In genomic region chr12:100696621-100697020, GRCm38 (mm10) we compare ENCODE assay signal across 16 mouse cellular contexts. TPM values are rescaled to one million over a fixed set of nuclear protein-coding genes. Genes with fewer than 3 reads are reported as not detected.
DNase-seq lines count a peak whose midpoint lies in the region; ATAC-seq and TF ChIP-seq lines count a peak whose summit lies in the region.
"Had no signal": no experiment of that assay in that cellular context is flagged by ENCODE, and none has a peak within 500 bp of the region (broad histone marks: within the 10 kb centered on the region; RNA-seq: fewer than 3 reads in every experiment).

No protein-coding gene starts in this region.

- H3K4me1 ChIP-seq in G1E (ENCODE audit: insufficient read depth, low read depth, low read length), result peaks cover 49% of the 10 kb centered on the region
- no peaks in the 10 kb centered on the region for H3K4me1 ChIP-seq in lung, postnatal 0 days (ENCODE audit: insufficient read depth, low read depth, low read length)
- H3K4me1 ChIP-seq: liver, embryonic 12.5 days had no signal

- no peak overlapping the region; the same call in 1 of the 2 replicates for H3K4me3 ChIP-seq in G1E (ENCODE audit: low read depth, low read length)
- H3K4me3 ChIP-seq in lung, postnatal 0 days (ENCODE audit: low read depth, low read length), result no peak overlapping the region
- H3K4me3 ChIP-seq: heart, adult 2 months; liver, embryonic 12.5 days had no signal

- H3K9me3 ChIP-seq in G1E (replicated peaks), result no peaks in the 10 kb centered on the region
- no peaks in the 10 kb centered on the region for H3K9me3 ChIP-seq in lung, postnatal 0 days (ENCODE audit: low read length)
- H3K9me3 ChIP-seq: liver, embryonic 12.5 days had no signal

- TF ChIP-seq EP300 in lung, postnatal 0 days (IDR thresholded peaks at IDR 0.05), result no peak

- TF ChIP-seq CTCF in G1E (IDR thresholded peaks at IDR 0.05; ENCODE audit: low read depth, low read length), result no peak
- TF ChIP-seq CTCF in lung, postnatal 0 days (IDR thresholded peaks at IDR 0.05), result no peak

- DNase-seq in layer of hippocampus, adult 11-12 months (ENCODE audit: low spot score), result peak; percentile 17
- DNase-seq in layer of hippocampus, postnatal 36 days, result no peak
- peak; percentile 33 for DNase-seq in G1E (ENCODE audit: low spot score)
- peak; percentile 95 for DNase-seq in brain, adult 2 months (ENCODE audit: low read depth, low spot score)
- peak; percentile 66 to 78 for DNase-seq in cerebellum, postnatal 14 days
- no peak for DNase-seq in frontal cortex, adult 2 months (ENCODE audit: extremely low spot score in 1 of 2, low spot score in 1 of 2)
- DNase-seq in lung, postnatal 0 days (ENCODE audit: low spot score), result no peak
- DNase-seq in adipocyte (ENCODE audit: low spot score), result no peak
- DNase-seq: adrenal gland, adult 2 months; heart, adult 2 months; heart, postnatal 36 days; kidney, adult 18-20 months; kidney, postnatal 36 days; thymus, adult 18-20 months had no signal

- WGBS in lung, postnatal 0 days, result 36% methylated on average over 4 of the region's 4 CpGs

- H3K27ac ChIP-seq in lung, postnatal 0 days (ENCODE audit: low read length), result no peak overlapping the region
- H3K27ac ChIP-seq: heart, adult 2 months; liver, embryonic 12.5 days had no signal

- peaks cover 31% of the 10 kb centered on the region for H3K36me3 ChIP-seq in G1E (replicated peaks)
- no peaks in the 10 kb centered on the region for H3K36me3 ChIP-seq in lung, postnatal 0 days (ENCODE audit: insufficient read depth, low read length)
- H3K36me3 ChIP-seq: liver, embryonic 12.5 days had no signal

- no peak overlapping the region for H3K9ac ChIP-seq in lung, postnatal 0 days (replicated peaks; ENCODE audit: low read depth)
- H3K9ac ChIP-seq: liver, embryonic 12.5 days had no signal

- ATAC-seq in G1E (ENCODE audit: extremely low read depth, insufficient number of reproducible peaks, low FRiP score, poor library complexity, severe bottlenecking), result peak; percentile 85
- no peak for ATAC-seq in lung, postnatal 0 days
- ATAC-seq: liver, embryonic 12.5 days had no signal

- H3K4me2 ChIP-seq in lung, postnatal 0 days (replicated peaks; ENCODE audit: low read depth, low read length), result no peak overlapping the region
- H3K4me2 ChIP-seq: liver, embryonic 12.5 days had no signal

- H3K27me3 ChIP-seq in G1E (ENCODE audit: insufficient read depth, low read length), result no peaks in the 10 kb centered on the region
- H3K27me3 ChIP-seq in lung, postnatal 0 days (replicated peaks; ENCODE audit: insufficient read depth, low read length), result no peaks in the 10 kb centered on the region
- H3K27me3 ChIP-seq: CH12.LX; liver, embryonic 12.5 days had no signal

RNA-seq across cellular contexts. Expression of gene Rps6ka5, which starts 30.2 kb away (rescaled TPM):
- 10 to 100 TPM; 21.9 to 22.7 TPM for total RNA-seq in layer of hippocampus, postnatal 36 days (2021)
- 41.5 and 43.2 TPM in 2 replicates for total RNA-seq in G1E (2014; fragmentation: Nextera tagmentation)
- 52.2 TPM in 2 replicates for total RNA-seq in G1E (2017)
- 10.9 and 12.6 TPM in 2 replicates for polyA plus RNA-seq in G1E (2012)
- 11.3 and 13.8 TPM in 2 replicates for polyA plus RNA-seq in frontal cortex, adult 2 months (2012; rRNA removed)
- polyA plus RNA-seq in lung, postnatal 0 days (2015; fragmentation: Nextera tagmentation; extraction: Ambion mirVana), result 2.3 and 2.7 TPM in 2 replicates

Comparison
In these comparisons a context has a peak if more than half of its experiments do, and no peak if none do; other contexts are left out.
1. DNase-seq: peak in layer of hippocampus, adult 11-12 months (single experiment), G1E (single experiment), brain, adult 2 months (single experiment) and cerebellum, postnatal 14 days (2 of 2); none in layer of hippocampus, postnatal 36 days (0 of 2), frontal cortex, adult 2 months (0 of 2), lung, postnatal 0 days (single experiment) and adipocyte (single experiment).